Mouse (Mus musculus) layer of hippocampus, adult 2 months (tissue): ENCODE results near the gene Prdm13. TPM values are rescaled to one million over a fixed set of nuclear protein-coding genes. Genes with fewer than 3 reads are reported as not detected.

ENCODE experiments used
- DNase-seq, 2 experiments: peaks; one replicate each; pipeline ENCODE4 v3.0.0; 2022; ENCODE audit warnings: low spot score in 2 of 2
- H3K27ac ChIP-seq: fragments of 200-600 bp; 2 replicates; pipeline ENCODE4 v1.8.1; 2022
- H3K4me3 ChIP-seq: fragments of 200-600 bp; 2 replicates; pipeline ENCODE4 v1.8.1; 2022; ENCODE audit warnings: mild to moderate bottlenecking
- CTCF ChIP-seq: fragments of 200-600 bp; conservative IDR thresholded peaks from 2 replicates; pipeline ENCODE4 v1.8.1; 2022; ENCODE audit warnings: antibody characterized with exemption, mild to moderate bottlenecking, moderate library complexity
- total RNA-seq, 2 experiments: library from RNA; stranded (reverse); gene quantifications; 2 replicates each; pipeline ENCODE4 v1.2.3; 2021

Prdm13 gene
- total RNA-seq, 2 experiments from 2014 or later = not detected

DNA sequence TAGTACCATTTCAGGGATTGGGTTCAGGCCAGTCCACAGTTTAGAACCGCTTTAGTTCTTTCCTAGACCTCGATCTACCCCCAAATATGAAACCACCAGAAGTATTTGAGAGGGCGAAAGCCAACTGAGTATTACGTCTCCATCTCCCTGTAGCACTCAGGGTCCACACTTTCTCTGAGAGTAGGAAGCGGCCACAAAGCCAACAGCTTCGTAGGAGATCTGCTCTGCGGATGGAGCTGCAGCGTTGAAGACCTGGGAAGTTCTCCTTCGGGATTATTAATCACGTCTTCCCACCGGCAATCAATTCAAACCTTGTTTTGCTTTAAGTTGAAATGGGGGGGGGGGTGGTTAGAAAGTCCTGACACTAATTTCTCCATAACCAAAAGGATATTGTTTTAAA, 653 bp upstream of the Prdm13 start:
- no peak overlapping the region for H3K27ac ChIP-seq
- no peak for DNase-seq
- H3K4me3 ChIP-seq = no peak overlapping the region
- TF ChIP-seq CTCF = no peak

DNA sequence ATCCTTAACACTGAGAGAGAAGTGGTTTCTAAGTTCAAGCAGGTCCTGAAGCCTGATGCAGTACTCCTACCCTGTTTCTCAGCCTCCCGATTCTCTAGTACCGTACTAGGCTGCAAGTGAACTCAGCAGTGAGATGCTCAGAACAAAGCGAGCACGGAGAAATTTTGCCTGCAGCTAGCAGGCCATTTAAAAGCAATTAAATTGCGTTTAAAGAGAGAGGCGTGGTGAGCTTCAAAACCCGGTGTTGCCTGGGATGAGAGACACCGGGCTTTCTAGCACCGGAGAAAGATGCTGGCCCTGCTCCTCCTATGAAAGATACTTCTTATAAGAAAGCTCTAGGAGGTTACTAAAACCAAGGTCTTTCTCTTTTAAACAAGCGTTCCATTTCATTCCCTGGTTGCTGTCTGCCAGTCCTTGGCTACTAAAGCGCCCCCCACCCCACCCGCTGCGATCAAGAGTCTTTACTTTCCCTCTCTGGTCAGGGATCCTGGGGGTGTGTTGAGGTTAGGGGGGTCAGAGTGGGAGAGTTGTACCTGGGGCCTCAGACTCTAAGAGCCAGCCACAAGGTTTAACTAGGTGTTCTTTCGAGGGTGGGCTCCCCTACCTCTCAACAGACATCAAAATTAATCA, 1.3 kb downstream of the Prdm13 start:
- DNase-seq = no peak
- H3K4me3 ChIP-seq = no peak overlapping the region
- H3K27ac ChIP-seq = no peak overlapping the region
- TF ChIP-seq CTCF = no peak

DNA sequence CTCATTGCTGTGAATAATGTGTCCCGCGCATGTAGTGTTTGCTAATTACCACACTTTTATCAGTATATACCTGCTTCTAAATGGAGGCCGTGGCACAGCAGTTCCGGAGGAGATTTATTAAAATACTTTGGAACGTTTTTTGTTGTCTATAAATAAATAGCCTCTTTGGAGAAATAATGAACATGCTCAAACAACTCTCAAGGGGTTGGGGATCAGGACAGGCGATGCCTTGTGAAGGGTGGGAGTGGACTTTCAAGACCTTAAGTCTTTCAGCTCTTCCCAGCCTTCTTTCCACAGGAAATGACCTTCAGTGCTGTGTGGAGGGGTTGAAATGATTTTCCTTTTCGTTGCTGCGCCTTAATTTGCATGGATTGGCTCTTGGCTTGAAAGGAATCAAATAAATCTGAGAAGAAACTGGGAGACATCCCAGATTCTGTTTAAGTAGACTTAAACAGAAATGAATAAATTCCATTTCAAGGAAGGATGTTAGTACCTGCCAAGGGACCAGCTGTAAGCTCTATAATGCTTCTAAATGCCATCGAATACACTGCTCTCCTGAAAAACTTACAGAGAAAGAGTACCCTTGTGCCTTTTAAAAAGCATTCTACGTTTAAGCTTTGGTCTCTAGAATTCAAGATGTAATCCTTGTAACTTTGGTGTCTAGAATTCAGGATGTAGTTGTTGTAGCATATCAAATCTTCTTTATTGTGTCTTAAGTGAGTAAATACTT, 3.2 kb downstream of the Prdm13 start:
- DNase-seq = no peak
- no peak for TF ChIP-seq CTCF
- no peak overlapping the region for H3K4me3 ChIP-seq
- H3K27ac ChIP-seq = no peak overlapping the region

DNA sequence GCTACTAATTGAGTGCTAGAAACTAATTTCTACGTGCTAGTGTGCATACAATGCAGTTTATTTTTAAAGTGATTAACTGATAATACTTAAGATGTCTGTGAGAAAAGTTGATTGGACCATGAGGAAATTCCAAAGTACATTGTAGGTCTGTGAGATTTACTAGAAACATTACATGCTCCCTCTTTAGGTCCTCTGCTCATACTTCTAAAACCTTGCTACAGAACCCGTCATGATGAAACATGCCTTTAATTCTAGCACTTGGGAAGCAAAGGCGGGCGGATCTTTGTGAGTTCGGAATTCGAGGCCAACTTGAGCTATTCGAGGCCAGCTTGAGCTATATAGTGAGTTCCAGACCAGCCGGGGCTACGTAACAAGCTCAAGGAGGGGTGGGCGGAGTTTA, 4.8 kb downstream of the Prdm13 start:
- Histone ChIP-seq H3K27ac (no peak overlapping the region), H3K4me3 (no peak overlapping the region)
- TF ChIP-seq CTCF = no peak
- no peak for DNase-seq

DNA sequence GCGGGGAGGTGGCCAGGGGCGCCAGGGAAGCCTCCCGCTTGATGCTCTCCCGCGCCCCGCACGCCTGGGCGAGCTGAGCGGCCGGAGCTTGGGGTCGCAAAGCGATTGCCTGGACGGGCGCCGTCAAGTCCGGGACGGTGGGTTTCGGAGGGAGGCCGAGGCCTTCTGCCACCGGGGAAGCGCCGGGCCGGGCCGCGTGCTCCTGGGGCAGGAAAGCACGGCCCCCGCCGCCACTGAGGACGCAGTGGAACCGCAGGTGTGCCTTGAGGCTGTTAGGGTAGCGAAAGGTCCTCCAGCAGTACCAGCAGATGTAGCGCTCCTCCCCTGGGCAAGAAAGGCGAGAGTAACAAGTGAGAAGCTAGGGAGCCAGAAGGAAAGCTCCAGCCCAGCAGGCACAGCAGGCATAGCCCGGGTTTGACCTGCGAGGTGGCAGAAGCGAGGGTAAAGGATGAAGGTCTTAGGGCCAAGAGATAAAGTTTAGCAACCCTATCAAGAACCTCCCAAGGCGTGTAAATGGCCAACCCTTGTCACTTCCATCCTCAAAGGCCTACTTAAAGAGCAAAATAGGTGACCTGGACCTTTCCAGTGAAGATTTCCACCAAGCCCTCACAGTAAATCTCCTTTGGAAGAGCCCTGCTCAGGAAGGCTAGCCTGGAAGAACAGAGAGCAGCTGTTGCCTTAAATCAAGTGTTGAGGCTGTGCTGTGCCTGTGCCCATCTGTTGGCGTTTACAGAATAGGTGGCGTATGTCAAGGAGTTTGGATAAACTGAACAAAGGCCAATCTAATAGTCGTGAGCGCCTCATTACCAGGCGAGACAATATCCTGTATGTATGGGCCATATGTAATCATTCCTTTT, 5.9 kb downstream of the Prdm13 start:
- Histone ChIP-seq H3K27ac (no peak overlapping the region), H3K4me3 (no peak overlapping the region)
- no peak for DNase-seq
- TF ChIP-seq CTCF = no peak

DNA sequence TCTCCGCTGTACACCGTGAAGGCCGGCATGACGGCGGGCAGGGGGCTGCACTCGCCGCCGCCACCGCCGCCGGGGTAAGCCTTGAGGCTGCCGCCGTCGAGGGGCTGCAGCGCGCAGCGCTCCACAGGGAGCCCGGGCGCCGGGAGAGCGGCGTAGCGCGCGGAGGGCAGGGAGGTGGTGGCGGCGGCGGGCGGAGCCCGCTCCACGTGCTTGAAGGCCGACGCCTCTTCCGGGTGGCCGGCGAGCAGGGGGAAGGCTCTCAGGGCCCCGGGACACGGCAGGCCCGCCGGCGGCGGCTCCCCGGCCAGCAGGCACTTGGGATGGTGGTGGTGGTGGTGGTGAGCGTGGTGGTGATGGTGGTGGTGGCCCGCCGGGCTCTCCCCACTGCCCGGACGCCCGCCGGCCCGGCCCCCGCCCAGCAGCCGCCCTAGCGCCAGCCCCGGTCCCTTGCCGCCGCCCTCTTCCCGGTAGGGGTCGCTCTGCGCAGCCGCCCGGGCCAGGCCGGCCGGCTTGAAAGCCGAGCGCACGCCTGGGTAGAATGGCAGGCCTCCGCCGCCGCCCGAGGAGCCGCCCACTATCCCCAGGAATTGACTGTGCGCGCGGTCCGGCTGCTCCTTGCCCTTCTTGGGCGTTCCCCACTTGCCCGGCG, 6.7 kb downstream of the Prdm13 start:
- Histone ChIP-seq H3K4me3 (no peak overlapping the region), H3K27ac (no peak overlapping the region)
- TF ChIP-seq CTCF = no peak
- DNase-seq = no peak

DNA sequence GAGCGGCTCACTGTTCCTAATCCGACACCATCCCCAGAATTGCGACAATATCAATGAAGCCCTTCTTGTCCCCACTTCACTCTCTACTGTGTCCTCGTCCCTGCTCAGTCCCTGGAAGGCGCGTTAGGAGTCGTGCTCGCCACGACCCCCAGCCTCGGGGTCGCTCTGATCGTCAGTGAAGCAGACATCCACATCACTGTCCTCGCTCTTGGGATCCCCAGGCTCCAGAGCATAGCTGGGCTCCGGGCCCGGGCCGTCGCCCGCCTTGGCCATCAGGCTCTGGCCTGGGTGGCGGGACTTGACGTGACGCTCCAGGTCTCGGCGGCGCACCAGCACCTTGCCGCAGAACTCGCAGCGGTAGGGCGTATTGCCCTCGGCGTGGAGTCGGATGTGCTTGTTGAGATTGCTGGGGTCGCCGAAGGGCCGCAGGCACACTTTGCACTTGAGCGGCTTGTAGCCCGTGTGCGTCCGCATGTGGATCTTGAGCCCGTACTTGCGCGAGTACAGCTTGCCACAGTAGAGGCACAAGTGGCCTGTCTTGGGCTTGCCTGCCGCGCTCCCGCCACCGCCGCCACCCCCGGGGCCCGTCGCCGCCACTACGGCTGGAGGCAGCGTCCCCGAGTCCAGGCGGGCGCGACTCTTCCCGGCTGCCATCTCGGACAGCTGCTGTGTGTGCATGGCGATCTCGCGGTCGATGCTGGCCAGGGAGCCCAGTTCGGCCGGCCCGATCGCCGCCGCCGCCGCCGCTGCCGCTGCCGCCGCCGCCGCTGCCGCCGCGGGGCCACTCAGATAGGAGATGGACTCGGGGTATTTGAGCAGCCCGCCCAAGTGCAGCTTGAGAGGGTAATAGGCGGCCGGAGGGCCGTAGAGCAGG, 7.4 kb downstream of the Prdm13 start:
- no peak for DNase-seq
- Histone ChIP-seq H3K4me3 (no peak overlapping the region), H3K27ac (no peak overlapping the region)
- no peak for TF ChIP-seq CTCF

DNA sequence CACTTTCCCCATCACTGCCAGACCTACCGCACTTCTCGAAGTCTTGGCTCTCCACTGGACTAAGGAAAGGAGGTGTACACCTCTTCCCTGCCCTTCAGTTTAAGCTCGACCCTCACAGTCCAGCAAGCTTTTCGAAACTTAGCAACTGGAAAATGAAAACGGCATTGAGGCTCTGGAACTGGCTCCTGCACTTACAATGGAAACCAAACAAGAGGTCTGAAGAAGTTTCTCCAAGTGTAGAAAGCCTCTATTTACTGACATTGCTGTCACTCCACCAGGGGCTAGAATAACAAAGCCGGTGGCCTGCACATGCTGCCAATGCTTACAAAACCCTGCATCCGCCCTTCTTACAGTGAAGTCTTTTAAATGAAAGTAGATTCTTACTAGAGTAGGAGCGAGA, 11.1 kb downstream of the Prdm13 start:
- DNase-seq = no peak
- no peak overlapping the region for H3K4me3 ChIP-seq
- no peak overlapping the region for H3K27ac ChIP-seq
- no peak for TF ChIP-seq CTCF

DNA sequence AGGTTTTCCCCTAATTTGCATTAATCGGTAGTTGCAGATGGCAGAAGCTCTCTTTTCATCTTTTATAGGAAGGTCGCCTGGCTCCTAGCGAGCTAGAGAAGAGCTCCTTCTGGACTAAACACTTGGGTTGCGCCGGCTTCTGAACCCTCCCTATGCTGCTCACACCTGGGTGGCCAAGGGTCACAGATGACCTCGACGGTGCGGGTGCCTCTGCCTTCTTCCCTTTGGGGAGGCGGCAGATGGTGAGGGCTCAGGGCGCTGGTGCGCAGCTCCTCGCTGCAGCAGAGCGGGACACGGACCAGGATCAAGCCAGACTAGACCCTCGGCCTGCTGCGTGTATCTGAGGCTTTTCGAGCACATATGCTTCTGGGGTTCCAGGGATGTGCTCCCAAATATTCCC, 11.7 kb downstream of the Prdm13 start:
- Histone ChIP-seq H3K27ac (no peak overlapping the region), H3K4me3 (no peak overlapping the region)
- DNase-seq = no peak
- no peak for TF ChIP-seq CTCF

DNA sequence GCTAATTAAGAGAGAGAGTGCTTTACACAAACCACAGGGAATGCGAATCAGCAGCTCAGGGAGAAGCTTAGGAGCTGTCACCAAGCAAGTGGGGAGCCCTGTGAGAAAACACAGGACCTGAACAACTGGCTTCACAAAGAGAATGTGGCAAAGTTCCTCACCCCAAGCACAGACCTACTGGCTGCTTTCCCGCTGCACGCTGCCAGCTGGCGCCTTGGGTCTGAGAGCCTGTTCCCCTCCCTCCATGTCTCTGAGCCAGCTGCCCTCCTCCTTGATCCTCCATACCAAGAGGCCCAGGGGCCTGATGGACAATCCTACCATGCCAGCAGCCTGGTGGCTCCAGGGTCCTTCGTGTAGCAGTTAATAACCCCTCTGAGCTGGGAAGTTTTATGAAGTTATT, 19.8 kb downstream of the Prdm13 start:
- peak in 1 of 2 experiments; percentile 35 for DNase-seq
- TF ChIP-seq CTCF = no peak
- H3K4me3 ChIP-seq = no peak overlapping the region
- H3K27ac ChIP-seq = no peak overlapping the region

DNA sequence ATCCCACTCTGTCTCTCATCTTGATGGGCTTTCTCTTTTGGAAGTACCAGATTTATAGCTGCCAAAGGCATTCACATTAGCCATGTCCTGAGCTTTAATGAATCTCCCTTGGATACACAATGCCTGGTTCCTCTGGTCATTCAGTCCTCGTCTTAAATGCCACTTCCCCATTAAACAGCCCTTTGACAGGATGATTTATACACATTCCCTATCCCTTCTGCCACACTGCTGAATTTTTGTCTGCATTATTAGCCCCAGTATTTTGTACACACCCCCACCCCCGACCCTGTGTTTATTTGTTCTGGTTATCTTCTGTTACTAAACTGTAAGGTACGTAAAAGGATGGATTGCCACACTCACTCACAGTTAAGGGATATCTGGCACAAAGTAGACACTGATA, 27.6 kb downstream of the Prdm13 start:
- Histone ChIP-seq H3K4me3 (no peak overlapping the region), H3K27ac (no peak overlapping the region)
- DNase-seq = no peak
- no peak for TF ChIP-seq CTCF

DNA sequence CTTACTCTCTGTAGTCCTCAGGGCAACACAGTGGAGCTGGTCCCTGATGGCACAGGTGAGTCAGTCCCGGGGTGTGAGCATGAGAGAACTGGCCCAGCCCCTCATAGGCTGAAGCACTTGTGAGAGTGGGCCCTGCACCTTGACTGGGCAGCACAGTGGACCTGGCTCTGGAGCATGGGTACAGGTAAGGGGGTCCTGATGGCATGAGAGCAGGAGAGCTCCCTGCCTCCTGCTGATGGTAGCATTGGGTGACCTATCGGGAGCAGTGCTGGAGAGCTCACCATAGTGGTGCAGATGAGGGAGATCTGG, 56.5 kb downstream of the Prdm13 start:
- no peak for DNase-seq
- H3K27ac ChIP-seq = no peak overlapping the region
- no peak for TF ChIP-seq CTCF
- H3K4me3 ChIP-seq = no peak overlapping the region
